Mouse (Mus musculus) kidney, adult 2 months (tissue): ENCODE results near the gene Olfr1032. TPM values are rescaled to one million over a fixed set of nuclear protein-coding genes. Genes with fewer than 3 reads are reported as not detected.
"Not testable (repeated sequence)": the region's sequence is repeated elsewhere in the genome, so short reads cannot be mapped to it uniquely, and the experiment has no call there.

ENCODE experiments used
- DNase-seq: peaks from one replicate; pipeline ENCODE4 v3.0.0; 2021
- H3K27ac ChIP-seq: fragments of 200-500 bp; 2 replicates; pipeline ENCODE4 v1.5.1; 2012; ENCODE audit warnings: low read depth, low read length, control low read depth, inconsistent platforms; ENCODE audit not compliant: insufficient read depth
- H3K27me3 ChIP-seq: fragments of 200-500 bp; replicated peaks from 2 replicates; pipeline ENCODE4 v1.6.1; 2012; ENCODE audit warnings: mild to moderate bottlenecking, moderate library complexity, low read length, inconsistent platforms; ENCODE audit not compliant: control insufficient read depth, insufficient read depth
- H3K36me3 ChIP-seq: fragments of 200-500 bp; 2 replicates; pipeline ENCODE4 v1.6.1; 2012; ENCODE audit warnings: mild to moderate bottlenecking, moderate library complexity, low read length, inconsistent platforms; ENCODE audit not compliant: control insufficient read depth, insufficient read depth
- H3K4me1 ChIP-seq: fragments of 200-500 bp; 2 replicates; pipeline ENCODE4 v1.6.1; 2011; ENCODE audit warnings: low read length; ENCODE audit not compliant: control insufficient read depth, insufficient read depth
- H3K4me3 ChIP-seq: fragments of 200-500 bp; 2 replicates; pipeline ENCODE4 v1.5.1; 2011; ENCODE audit warnings: mild to moderate bottlenecking, low read depth, low read length, control low read depth; ENCODE audit not compliant: insufficient read depth
- CTCF ChIP-seq: fragments of 200-500 bp; conservative IDR thresholded peaks from 2 replicates; pipeline ENCODE4 v1.5.1; 2011; ENCODE audit warnings: low read depth, mild to moderate bottlenecking, control low read depth, low read length, moderate library complexity, mixed read lengths; ENCODE audit not compliant: insufficient read depth, insufficient read length
- POLR2A ChIP-seq: fragments of 200-500 bp; IDR thresholded peaks from one replicate; pipeline ENCODE4 v1.6.1; 2011; ENCODE audit warnings: low read depth, low read length, control low read depth
- WGBS: fragments of 180-500 bp; shearing (Covaris S2); methylation state at CpG from one replicate; pipeline ENCODE4 v1.1.7; 2018; 5-methylcytosine and 5-hydroxymethylcytosine counted together
- polyA plus RNA-seq: library from polyadenylated mRNA; depleted of rRNA; stranded (reverse); fragments of >200 nt; gene quantifications from 2 replicates; pipeline ENCODE4 v1.2.3, GENCODE M21; 2012; rRNA removed

Gene Olfr1032
- polyA plus RNA-seq: not detected in 2 replicates

DNA sequence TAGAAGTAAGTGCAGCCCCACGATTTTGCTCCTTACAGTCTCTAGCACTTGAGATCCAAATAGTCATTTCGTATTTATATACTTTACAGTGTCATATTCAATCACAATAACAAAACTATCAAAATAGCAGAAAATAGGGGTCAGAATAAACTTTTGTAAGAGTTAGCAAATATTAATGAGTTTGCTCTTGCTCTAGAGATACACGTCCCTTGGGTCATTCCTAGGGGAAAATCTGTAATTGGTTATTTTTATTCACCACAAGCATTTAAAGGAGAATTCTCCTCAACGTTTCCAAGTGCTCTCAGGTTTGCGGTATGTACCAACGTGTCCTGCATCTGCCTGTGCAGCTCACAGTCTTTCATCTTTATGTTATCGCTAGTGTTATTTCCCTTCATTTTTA is at the start of gene Olfr1032:
Gene Olfr1032 (plus strand): TSS at position 301 of the 400 bp plus-strand sequence.
- 79% methylated on average over 7 of the region's 7 CpGs for WGBS

DNA sequence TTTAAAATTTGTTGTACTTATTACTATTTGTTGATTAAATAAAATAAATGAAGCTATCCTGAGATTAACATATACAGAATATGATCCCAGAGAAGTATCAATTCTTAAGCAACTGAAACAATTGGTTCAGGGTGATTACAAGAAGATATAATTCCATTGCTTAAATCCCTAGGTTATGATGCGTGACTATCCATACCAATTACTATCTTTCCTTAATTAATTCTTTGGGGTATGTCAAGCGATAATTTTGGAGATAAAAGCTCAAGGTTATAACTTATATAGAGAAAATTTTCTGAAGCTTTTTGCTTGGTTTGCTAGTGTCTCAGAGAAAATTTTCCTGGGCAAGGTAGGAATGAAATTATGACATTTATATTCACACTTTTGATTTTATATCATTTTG is 31.7 kb upstream of the Olfr1032 start, which contains the start of gene Olfr1029:
Gene Olfr1029 (plus strand): TSS at position 301 of the 400 bp plus-strand sequence.
- Histone ChIP-seq H3K36me3 (no peaks in the 10 kb centered on the region), H3K27me3 (no peaks in the 10 kb centered on the region), H3K4me3 (no peak within 1 kb of the TSS), H3K4me1 (no peaks in the 10 kb centered on the region), H3K27ac (no peak within 1 kb of the TSS)
- 88% methylated on average over 2 of the region's 2 CpGs for WGBS
- TF ChIP-seq CTCF: no peak
- no peak for TF ChIP-seq POLR2A
- DNase-seq: no peak

More for the DNA sequence above, at the start of gene Olfr1032:
- DNase-seq: no peak
- H3K27ac ChIP-seq: no peak within 1 kb of the TSS
- no peaks in the 10 kb centered on the region for H3K4me1 ChIP-seq
- TF ChIP-seq CTCF (no peak), POLR2A (no peak)
- H3K27me3 ChIP-seq: no peaks in the 10 kb centered on the region
- H3K4me3 ChIP-seq: no peak within 1 kb of the TSS
- H3K36me3 ChIP-seq: no peaks in the 10 kb centered on the region

DNA sequence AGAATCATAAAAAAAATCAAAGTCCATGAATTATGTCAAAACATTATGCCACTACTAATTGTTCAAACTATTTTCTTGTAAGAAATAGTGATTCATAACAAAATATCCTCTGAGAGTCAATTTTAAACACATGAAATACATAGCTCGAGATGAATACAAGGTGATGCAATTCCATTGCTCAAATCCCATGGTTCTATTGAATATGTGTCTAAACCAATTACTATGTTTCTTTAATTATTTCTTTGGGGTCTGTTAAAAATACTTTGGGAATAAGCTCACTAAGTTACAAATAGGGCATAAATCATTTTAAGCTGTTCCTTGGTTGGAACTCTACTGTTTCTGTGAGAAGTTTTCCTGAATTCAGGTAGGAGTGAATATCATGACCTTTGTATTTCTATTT is 26.4 kb upstream of the Olfr1032 start, which contains the start of gene Olfr1030:
Gene Olfr1030 (plus strand): TSS at position 301 of the 400 bp plus-strand sequence.
- TF ChIP-seq POLR2A: no peak
- TF ChIP-seq CTCF: no peak
- Histone ChIP-seq H3K4me1 (no peaks in the 10 kb centered on the region), H3K4me3 (no peak within 1 kb of the TSS), H3K27me3 (no peaks in the 10 kb centered on the region), H3K36me3 (no peaks in the 10 kb centered on the region), H3K27ac (no peak within 1 kb of the TSS)
- DNase-seq: no peak
- 71% methylated on average over 1 of the region's 1 CpGs for WGBS

DNA sequence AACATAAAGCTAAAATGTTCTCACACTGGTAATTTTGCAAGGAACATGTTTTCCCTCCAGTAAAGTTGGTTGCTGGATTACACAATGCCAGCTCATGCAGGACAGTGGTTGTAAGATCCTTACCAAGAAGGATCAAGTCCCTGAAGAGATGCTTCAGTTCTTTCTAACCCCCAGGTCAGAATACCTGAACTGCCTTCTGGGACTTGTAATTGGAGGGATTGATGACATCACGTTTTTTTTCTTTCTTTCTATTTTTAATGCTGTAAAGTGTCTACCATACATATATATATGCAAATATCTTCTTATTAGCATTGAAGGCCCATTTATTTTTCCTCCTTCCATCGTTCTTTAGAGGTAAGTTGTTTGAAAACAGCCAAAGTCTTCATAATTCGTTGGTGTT is 15.3 kb upstream of the Olfr1032 start, which contains the start of gene Olfr1031:
Gene Olfr1031 (plus strand): TSS at position 301 of the 400 bp plus-strand sequence.
- H3K4me1 ChIP-seq: no peaks in the 10 kb centered on the region

DNA sequence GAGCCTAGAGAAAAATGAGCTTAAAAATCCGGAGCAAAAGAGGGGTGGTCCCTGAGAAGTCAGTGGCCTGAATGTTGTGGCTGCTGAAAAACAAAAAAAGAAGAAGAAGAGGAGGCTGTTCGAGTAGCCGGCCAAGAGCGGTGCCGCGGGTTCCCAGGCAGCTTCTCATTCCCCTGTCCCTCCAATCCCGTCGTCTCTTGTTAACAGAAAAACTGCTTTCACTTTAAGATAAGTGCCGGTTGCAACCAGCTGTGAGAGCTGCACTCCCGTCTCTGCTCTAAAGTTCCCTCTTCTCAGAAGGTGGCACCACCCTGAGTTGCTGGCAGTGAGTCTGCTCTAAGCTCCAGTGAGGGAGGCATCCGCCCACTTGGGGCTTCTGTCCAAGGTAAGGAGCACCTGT is 15.1 kb downstream of the Olfr1032 start, which contains the start of gene Olfr1033:
Gene Olfr1033 (plus strand): TSS at position 228 of the 400 bp plus-strand sequence.
- H3K4me1 ChIP-seq, H3K36me3 ChIP-seq, H3K27me3 ChIP-seq: not testable (repeated sequence)
- peak within 1 kb of the TSS; percentile 18 for H3K4me3 ChIP-seq
- WGBS: 4% methylated on average over 11 of the region's 11 CpGs
- H3K27ac ChIP-seq: peak within 1 kb of the TSS; percentile 50
- DNase-seq: peak; percentile 13

More for the DNA sequence above, 15.3 kb upstream of the Olfr1032 start, which contains the start of gene Olfr1031:
- Histone ChIP-seq H3K27me3 (no peaks in the 10 kb centered on the region), H3K4me3 (no peak within 1 kb of the TSS), H3K27ac (no peak within 1 kb of the TSS), H3K36me3 (no peaks in the 10 kb centered on the region)
- DNase-seq: no peak
- no peak for TF ChIP-seq POLR2A
- no peak for TF ChIP-seq CTCF
- 49% methylated on average over 3 of the region's 3 CpGs for WGBS

DNA sequence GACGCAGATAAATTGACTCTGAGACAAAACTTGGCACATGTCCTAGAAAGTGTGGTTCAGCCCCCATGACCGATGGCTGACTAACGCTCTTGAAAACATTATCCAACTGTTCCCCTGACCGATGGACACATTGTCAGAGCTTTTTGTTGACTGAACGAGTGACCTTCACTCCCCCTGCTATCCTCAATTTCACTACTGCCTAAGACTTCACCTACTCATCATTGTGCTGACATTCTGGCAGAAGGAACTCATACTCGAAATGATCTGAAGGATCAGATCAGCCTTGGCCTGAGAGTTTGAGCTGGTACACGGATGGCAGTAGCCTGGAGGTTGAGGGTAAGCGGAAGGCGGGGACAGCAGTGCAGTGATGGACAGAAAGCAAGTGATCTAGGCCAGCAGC is 16.2 kb downstream of the Olfr1032 start:
- WGBS: 58% methylated on average over 6 of the region's 9 CpGs

DNA sequence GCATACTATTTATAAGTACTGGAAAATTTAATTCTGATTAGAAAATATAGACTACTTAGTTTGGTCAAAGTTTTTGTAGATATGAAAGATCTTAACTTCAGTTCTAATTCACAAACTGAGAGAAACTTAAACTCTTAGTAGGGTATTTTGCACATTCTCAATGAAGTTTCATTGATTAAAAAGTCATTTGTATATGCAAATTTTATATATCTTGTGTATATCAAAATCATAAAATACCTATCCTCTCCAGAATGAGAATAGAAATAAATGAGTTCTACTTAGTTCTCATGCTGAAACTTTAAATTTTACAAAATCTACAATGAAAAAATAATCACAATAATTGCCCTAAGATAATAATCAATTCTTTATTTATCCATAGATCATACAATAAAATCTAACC is 40.2 kb downstream of the Olfr1032 start, which contains the start of gene Olfr1034:
Gene Olfr1034 (plus strand): TSS at position 301 of the 400 bp plus-strand sequence.
- no peak for TF ChIP-seq POLR2A
- no peak for TF ChIP-seq CTCF
- H3K27me3 ChIP-seq: no peaks in the 10 kb centered on the region
- no peak within 1 kb of the TSS for H3K27ac ChIP-seq
- no peaks in the 10 kb centered on the region for H3K4me1 ChIP-seq
- DNase-seq: no peak
- H3K36me3 ChIP-seq: no peaks in the 10 kb centered on the region
- H3K4me3 ChIP-seq: no peak within 1 kb of the TSS

More for the DNA sequence above, 16.2 kb downstream of the Olfr1032 start:
- not testable (repeated sequence) for H3K36me3 ChIP-seq, H3K27me3 ChIP-seq, H3K27ac ChIP-seq, H3K4me1 ChIP-seq, H3K4me3 ChIP-seq, DNase-seq

DNA sequence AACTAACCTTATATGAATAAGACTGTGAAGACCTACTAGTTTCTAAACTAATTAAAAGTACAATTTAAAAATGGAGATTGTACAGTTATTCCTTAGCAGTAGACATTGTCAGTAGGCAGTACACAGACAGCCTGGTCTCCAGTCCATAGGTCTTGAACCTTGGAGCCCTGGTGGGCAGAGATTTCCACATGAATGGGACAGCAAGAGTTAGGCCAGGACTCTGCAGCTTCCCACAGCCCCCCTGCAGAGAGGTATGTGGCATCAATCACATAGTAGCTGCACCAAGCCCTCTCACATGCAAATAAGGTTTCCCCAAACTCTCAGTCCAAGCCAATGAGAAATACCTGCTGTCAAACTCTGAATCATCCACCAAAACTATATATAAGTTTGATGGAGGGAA is 45.4 kb downstream of the Olfr1032 start:
- not testable (repeated sequence) for H3K4me1 ChIP-seq, DNase-seq, H3K27me3 ChIP-seq, H3K36me3 ChIP-seq, H3K4me3 ChIP-seq, H3K27ac ChIP-seq

Other genes with a start within 250 kb of the Olfr1032 start
- not detected in 2 replicates for gene Olfr1012, start 242.8 kb upstream of the Olfr1032 start, polyA plus RNA-seq
- gene Olfr1013, start 238.4 kb upstream of the Olfr1032 start, polyA plus RNA-seq: not detected in 2 replicates
- not detected in 2 replicates for gene Olfr1014, start 232.8 kb upstream of the Olfr1032 start, polyA plus RNA-seq
- gene Olfr1015, start 223.5 kb upstream of the Olfr1032 start, polyA plus RNA-seq: not detected in 2 replicates
- gene Olfr1016, start 203.0 kb upstream of the Olfr1032 start, polyA plus RNA-seq: not detected in 2 replicates
- gene Olfr1018, start 187.1 kb upstream of the Olfr1032 start, polyA plus RNA-seq: not detected in 2 replicates
- not detected in 2 replicates for gene Olfr1019, start 160.1 kb upstream of the Olfr1032 start, polyA plus RNA-seq
- not detected in 2 replicates for gene Olfr1020, start 158.5 kb upstream of the Olfr1032 start, polyA plus RNA-seq
- gene Olfr1022, start 136.9 kb upstream of the Olfr1032 start, polyA plus RNA-seq: not detected in 2 replicates
- not detected in 2 replicates for gene Olfr1023, start 119.9 kb upstream of the Olfr1032 start, polyA plus RNA-seq
- gene Olfr1024, start 100.5 kb upstream of the Olfr1032 start, polyA plus RNA-seq: not detected in 2 replicates
- gene Olfr1025-ps1, start 90.3 kb upstream of the Olfr1032 start, polyA plus RNA-seq: not detected in 2 replicates
- gene Olfr1026, start 84.0 kb upstream of the Olfr1032 start, polyA plus RNA-seq: not detected in 2 replicates
- not detected in 2 replicates for gene Olfr1028, start 55.1 kb upstream of the Olfr1032 start, polyA plus RNA-seq
- gene Olfr1029, start 31.6 kb upstream of the Olfr1032 start, polyA plus RNA-seq: 0.13 TPM in 1 of 2 replicates, not detected in the other
- not detected in 2 replicates for gene Olfr1030, start 26.3 kb upstream of the Olfr1032 start, polyA plus RNA-seq
- not detected in 2 replicates for gene Olfr1031, start 15.2 kb upstream of the Olfr1032 start, polyA plus RNA-seq
- 0.42 and 0.59 TPM in 2 replicates for gene Olfr1033, start 15.1 kb downstream of the Olfr1032 start, polyA plus RNA-seq
- gene Olfr1034, start 40.3 kb downstream of the Olfr1032 start, polyA plus RNA-seq: 0.08 and 0.13 TPM in 2 replicates
- gene Olfr1036, start 68.5 kb downstream of the Olfr1032 start, polyA plus RNA-seq: not detected in 2 replicates
- not detected in 2 replicates for gene Olfr1037, start 81.8 kb downstream of the Olfr1032 start, polyA plus RNA-seq
- not detected in 2 replicates for gene Olfr1039, start 130.4 kb downstream of the Olfr1032 start, polyA plus RNA-seq
- gene Olfr1040, start 141.2 kb downstream of the Olfr1032 start, polyA plus RNA-seq: not detected in 2 replicates
- not detected in 2 replicates for gene Olfr1042, start 156.3 kb downstream of the Olfr1032 start, polyA plus RNA-seq
- not detected in 2 replicates for gene Olfr1043, start 162.0 kb downstream of the Olfr1032 start, polyA plus RNA-seq
- gene Olfr1044, start 172.3 kb downstream of the Olfr1032 start, polyA plus RNA-seq: not detected in 2 replicates
- not detected in 2 replicates for gene Olfr52, start 180.1 kb downstream of the Olfr1032 start, polyA plus RNA-seq
- gene Olfr1045, start 197.5 kb downstream of the Olfr1032 start, polyA plus RNA-seq: not detected in 2 replicates
- not detected in 2 replicates for gene Olfr1046, start 213.8 kb downstream of the Olfr1032 start, polyA plus RNA-seq
- not detected in 2 replicates for gene Olfr1047, start 225.9 kb downstream of the Olfr1032 start, polyA plus RNA-seq
- gene Olfr1048, start 234.7 kb downstream of the Olfr1032 start, polyA plus RNA-seq: not detected in 2 replicates